Mouse (Mus musculus): Measurements from ENCODE around the gene Slc8b1. TPM values are rescaled to one million over a fixed set of nuclear protein-coding genes. Genes with fewer than 3 reads are reported as not detected.
"Not testable (repeated sequence)": the region's sequence is repeated elsewhere in the genome, so short reads cannot be mapped to it uniquely, and the experiment has no call there.

Slc8b1 gene
- polyA plus RNA-seq, 1 experiment from 2014 or later: 2.1 TPM

- H3K4me3 ChIP-seq: no peak overlapping the region
- no peak overlapping the region for H3K9ac ChIP-seq
- H3K36me3 ChIP-seq (ENCODE audit: poor library complexity, severe bottlenecking): peaks cover 35% of the 10 kb centered on the region
- WGBS: 97% methylated on average over 3 of the region's 3 CpGs
- H3K9me3 ChIP-seq (replicated peaks): no peaks in the 10 kb centered on the region
- peaks cover 7% of the 10 kb centered on the region for H3K4me1 ChIP-seq
- H3K27me3 ChIP-seq: no peaks in the 10 kb centered on the region
- H3K27ac ChIP-seq: no peak overlapping the region
- ATAC-seq: no peak
- no peak overlapping the region for H3K4me2 ChIP-seq
Observed at GRCm38 (mm10) chr5:120497071-120497470, 13.9 kb upstream of the Slc8b1 start.

GRCm38 (mm10) chr5:120499202-120499601 is 11.8 kb upstream of the Slc8b1 start:
- H3K4me3 ChIP-seq: no peak overlapping the region
- H3K27me3 ChIP-seq: no peaks in the 10 kb centered on the region
- peaks cover 16% of the 10 kb centered on the region for H3K4me1 ChIP-seq
- H3K9ac ChIP-seq: no peak overlapping the region
- H3K27ac ChIP-seq: no peak overlapping the region
- ATAC-seq: no peak
- H3K36me3 ChIP-seq (ENCODE audit: poor library complexity, severe bottlenecking): peaks cover 18% of the 10 kb centered on the region
- no peak overlapping the region for H3K4me2 ChIP-seq
- 85% methylated on average over 4 of the region's 4 CpGs for WGBS
- H3K9me3 ChIP-seq (replicated peaks): no peaks in the 10 kb centered on the region

DNA sequence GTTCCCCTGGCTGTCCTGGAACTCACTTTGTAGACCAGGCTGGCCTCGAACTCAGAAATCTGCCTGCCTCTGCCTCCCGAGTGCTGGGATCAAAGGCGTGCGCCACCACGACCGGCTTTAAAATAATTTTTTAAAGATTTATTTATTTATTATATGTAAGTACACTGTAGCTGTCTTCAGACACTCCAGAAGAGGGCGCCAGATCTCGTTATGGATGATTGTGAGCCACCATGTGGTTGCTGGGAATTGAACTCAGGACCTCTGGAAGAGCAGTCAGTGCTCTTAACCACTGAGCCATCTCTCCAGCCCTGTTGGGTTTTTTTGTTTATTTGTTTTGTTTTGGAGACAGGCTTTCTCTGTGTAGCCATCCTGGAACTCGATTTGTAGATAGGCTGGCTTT is 10.4 kb upstream of the Slc8b1 start:
- Histone ChIP-seq H3K36me3 (ENCODE audit: poor library complexity, severe bottlenecking) (peaks cover 16% of the 10 kb centered on the region), H3K4me1 (peaks cover 16% of the 10 kb centered on the region)
- H3K4me2 ChIP-seq; H3K4me3 ChIP-seq; H3K9me3 ChIP-seq (replicated peaks); H3K27me3 ChIP-seq; H3K9ac ChIP-seq; H3K27ac ChIP-seq; ATAC-seq: not testable (repeated sequence)
- WGBS: 88% methylated on average over 9 of the region's 9 CpGs

DNA sequence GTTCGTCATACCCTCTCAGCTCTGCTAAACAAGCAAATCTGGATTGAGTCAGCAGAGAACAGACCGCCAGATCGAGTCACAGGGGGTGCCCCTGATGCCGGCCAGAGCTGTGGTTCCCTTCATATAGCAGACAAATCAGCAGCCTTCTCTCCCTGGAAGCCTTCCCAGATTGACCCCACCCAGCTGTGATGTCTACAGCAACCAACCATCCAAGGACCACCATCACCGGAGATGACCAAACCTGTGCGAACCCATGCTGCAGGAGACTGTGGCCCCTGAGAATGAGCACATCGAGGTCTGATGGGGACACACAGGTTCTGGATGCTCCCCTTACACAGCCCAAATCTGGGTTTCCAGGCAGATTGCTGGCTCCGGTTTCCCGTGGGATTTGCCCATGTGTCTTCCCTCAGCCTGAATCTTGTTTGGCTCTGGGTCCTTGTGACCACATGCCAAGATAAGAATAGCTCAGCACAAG is 8.8 kb upstream of the Slc8b1 start:
- Histone ChIP-seq H3K9me3 (replicated peaks) (no peaks in the 10 kb centered on the region), H3K4me3 (peak overlapping the region; percentile 63), H3K4me1 (peaks cover 16% of the 10 kb centered on the region), H3K36me3 (ENCODE audit: poor library complexity, severe bottlenecking) (peaks cover 11% of the 10 kb centered on the region), H3K9ac (peak overlapping the region; percentile 81), H3K4me2 (peak overlapping the region; percentile 82), H3K27ac (no peak overlapping the region), H3K27me3 (no peaks in the 10 kb centered on the region)
- WGBS: 73% methylated on average over 9 of the region's 9 CpGs
- ATAC-seq: no peak

GRCm38 (mm10) chr5:120502675-120503143 is 8.3 kb upstream of the Slc8b1 start:
- H3K4me3 ChIP-seq: peak overlapping the region; percentile 63
- WGBS: 8% methylated on average over 12 of the region's 12 CpGs
- peaks cover 9% of the 10 kb centered on the region for H3K36me3 ChIP-seq (ENCODE audit: poor library complexity, severe bottlenecking)
- no peaks in the 10 kb centered on the region for H3K9me3 ChIP-seq (replicated peaks)
- H3K4me1 ChIP-seq: peaks cover 16% of the 10 kb centered on the region
- H3K4me2 ChIP-seq: peak overlapping the region; percentile 82
- ATAC-seq: 0 out of 2 replicates have a peak, but pooled peaks have one; percentile 11
- peak overlapping the region; percentile 81 for H3K9ac ChIP-seq
- no peak overlapping the region for H3K27ac ChIP-seq
- H3K27me3 ChIP-seq: no peaks in the 10 kb centered on the region

DNA sequence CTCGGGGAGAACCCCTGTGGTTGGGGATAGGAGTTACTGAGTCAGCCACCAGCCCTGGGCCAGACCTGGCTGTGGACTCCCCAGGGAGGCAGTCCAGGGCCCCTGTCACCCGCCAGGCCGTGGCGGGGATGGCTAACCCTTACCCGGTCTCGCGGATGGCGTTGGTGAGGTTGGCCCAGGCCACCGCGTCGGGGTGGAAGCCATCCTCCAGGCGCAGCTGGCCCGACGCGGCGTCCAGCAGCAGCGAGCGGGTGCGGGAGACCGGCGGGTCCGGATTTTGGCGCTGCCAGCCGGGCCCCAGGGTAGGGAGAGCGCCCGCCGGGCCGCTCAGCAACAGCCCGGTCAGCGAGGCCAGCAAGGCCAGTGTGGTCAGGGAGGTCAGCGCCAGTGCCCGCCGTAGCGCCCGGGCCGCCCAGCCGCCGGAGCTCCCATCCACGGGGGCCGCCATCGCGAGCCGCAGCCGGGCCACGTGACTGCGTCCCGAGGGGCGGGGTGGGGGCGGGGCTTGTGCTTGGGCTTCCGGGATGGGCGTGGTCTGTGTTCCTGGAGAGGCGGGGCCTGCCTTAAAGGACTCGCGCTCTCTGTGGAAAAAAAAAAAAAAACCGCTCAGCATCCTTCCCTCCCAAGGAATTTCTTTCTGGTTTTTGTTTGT is 7.7 kb upstream of the Slc8b1 start, which contains the start of gene Plbd2:
TSS of gene Plbd2 (minus strand) at position 482 of the 652 bp plus-strand sequence.
- peak within 1 kb of the TSS; percentile 63 for H3K4me3 ChIP-seq
- H3K9me3 ChIP-seq (replicated peaks): no peaks in the 10 kb centered on the region
- no peak within 1 kb of the TSS for H3K27ac ChIP-seq
- peak within 1 kb of the TSS; percentile 82 for H3K4me2 ChIP-seq
- H3K36me3 ChIP-seq (ENCODE audit: poor library complexity, severe bottlenecking): peaks cover 6% of the 10 kb centered on the region
- peaks cover 16% of the 10 kb centered on the region for H3K4me1 ChIP-seq
- peak within 1 kb of the TSS; percentile 81 for H3K9ac ChIP-seq
- WGBS: 0% methylated on average over 41 of the region's 55 CpGs
- no peaks in the 10 kb centered on the region for H3K27me3 ChIP-seq
- ATAC-seq: peak; percentile 82

- H3K27me3 ChIP-seq: no peaks in the 10 kb centered on the region
- H3K4me2 ChIP-seq: no peak overlapping the region
- no peaks in the 10 kb centered on the region for H3K36me3 ChIP-seq (ENCODE audit: poor library complexity, severe bottlenecking)
- no peaks in the 10 kb centered on the region for H3K9me3 ChIP-seq (replicated peaks)
- 21% methylated on average over 16 of the region's 16 CpGs for WGBS
- H3K4me1 ChIP-seq: peaks cover 20% of the 10 kb centered on the region
- H3K9ac ChIP-seq: no peak overlapping the region
- H3K4me3 ChIP-seq: no peak overlapping the region
- no peak overlapping the region for H3K27ac ChIP-seq
- no peak for ATAC-seq
Observed at GRCm38 (mm10) chr5:120505368-120505767, 5.6 kb upstream of the Slc8b1 start.

DNA sequence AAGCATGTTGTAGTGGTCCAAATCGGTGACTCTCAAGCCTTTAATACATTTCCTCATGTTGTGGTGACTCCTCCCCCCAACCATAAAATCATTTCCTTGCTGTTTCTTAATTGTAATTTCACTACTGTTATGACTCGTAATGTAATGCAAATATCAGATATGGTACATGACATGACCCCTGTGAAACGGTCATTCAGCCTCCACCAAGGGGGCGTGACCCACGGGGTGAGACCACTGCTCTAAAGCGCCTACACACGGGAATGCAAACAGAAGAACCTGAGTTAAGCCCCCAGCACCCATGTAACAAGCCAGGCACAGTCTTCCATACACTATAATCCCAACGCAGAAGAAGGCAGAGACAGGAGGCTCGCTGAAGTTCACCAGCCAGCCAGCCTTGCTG is 5.2 kb upstream of the Slc8b1 start:
- Histone ChIP-seq H3K4me3 (no peak overlapping the region), H3K27me3 (no peaks in the 10 kb centered on the region), H3K27ac (no peak overlapping the region), H3K36me3 (ENCODE audit: poor library complexity, severe bottlenecking) (no peaks in the 10 kb centered on the region), H3K9me3 (replicated peaks) (no peaks in the 10 kb centered on the region), H3K4me1 (peaks cover 24% of the 10 kb centered on the region), H3K9ac (no peak overlapping the region), H3K4me2 (no peak overlapping the region)
- 74% methylated on average over 9 of the region's 9 CpGs for WGBS
- ATAC-seq: no peak

GRCm38 (mm10) chr5:120506490-120506889 is 4.5 kb upstream of the Slc8b1 start:
- H3K27ac ChIP-seq: no peak overlapping the region
- H3K27me3 ChIP-seq: peaks cover 5% of the 10 kb centered on the region; the same call in 1 of the 2 replicates

GRCm38 (mm10) chr5:120507311-120507710 is 3.7 kb upstream of the Slc8b1 start:
- whole genome bisulfite sequencing: 57% methylated on average over 4 of the region's 4 CpGs
- no peaks in the 10 kb centered on the region for H3K36me3 ChIP-seq (ENCODE audit: poor library complexity, severe bottlenecking)
- H3K27ac ChIP-seq: no peak overlapping the region
- no peak overlapping the region for H3K4me2 ChIP-seq
- no peak overlapping the region for H3K4me3 ChIP-seq
- peaks cover 24% of the 10 kb centered on the region for H3K4me1 ChIP-seq
- H3K9ac ChIP-seq: no peak overlapping the region
- no peak for ATAC-seq
- H3K27me3 ChIP-seq: peaks cover 12% of the 10 kb centered on the region; the same call in 1 of the 2 replicates
- no peaks in the 10 kb centered on the region for H3K9me3 ChIP-seq (replicated peaks)

More at GRCm38 (mm10) chr5:120506490-120506889, 4.5 kb upstream of the Slc8b1 start:
- Histone ChIP-seq H3K4me2 (no peak overlapping the region), H3K9ac (no peak overlapping the region), H3K4me1 (peaks cover 31% of the 10 kb centered on the region), H3K4me3 (no peak overlapping the region), H3K9me3 (replicated peaks) (no peaks in the 10 kb centered on the region), H3K36me3 (ENCODE audit: poor library complexity, severe bottlenecking) (no peaks in the 10 kb centered on the region)
- ATAC-seq: no peak
- 55% methylated on average over 9 of the region's 9 CpGs for WGBS

DNA sequence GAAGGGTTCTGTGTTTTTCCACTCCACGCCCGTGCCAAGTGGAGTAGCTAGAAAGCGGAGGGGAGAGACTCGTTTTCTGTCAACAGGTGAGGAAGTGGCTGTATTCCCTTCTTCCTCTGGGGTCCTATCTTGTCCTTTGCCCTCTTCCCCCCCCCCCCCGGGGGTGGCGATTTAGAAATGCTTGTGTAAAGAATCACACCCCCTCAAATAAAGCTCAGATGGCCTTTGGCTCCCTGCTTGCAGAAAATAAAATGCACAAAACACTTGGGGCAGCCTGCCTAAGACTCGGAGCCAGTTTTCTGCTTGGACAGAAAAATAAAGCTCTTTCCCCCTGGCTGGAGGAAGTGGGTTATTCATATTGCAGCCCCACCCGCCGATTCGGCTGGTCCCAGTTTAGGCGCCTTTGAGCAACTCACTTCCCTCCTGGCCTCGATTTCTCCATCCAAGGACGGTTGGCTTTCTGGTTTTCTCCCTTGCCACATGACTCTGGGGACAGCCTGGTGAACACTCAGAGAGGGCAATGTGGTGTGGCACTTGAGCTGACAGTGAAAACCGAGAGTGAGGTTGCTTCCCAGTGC is 764 bp downstream of the Slc8b1 start:
- Histone ChIP-seq H3K4me2 (peak overlapping the region; percentile 65), H3K27me3 (peaks cover 12% of the 10 kb centered on the region; the same call in 1 of the 2 replicates), H3K27ac (no peak overlapping the region), H3K9ac (no peak overlapping the region), H3K9me3 (replicated peaks) (no peaks in the 10 kb centered on the region), H3K4me3 (peak overlapping the region; percentile 43), H3K4me1 (peaks cover 33% of the 10 kb centered on the region), H3K36me3 (ENCODE audit: poor library complexity, severe bottlenecking) (no peaks in the 10 kb centered on the region)
- ATAC-seq: no peak
- WGBS: 40% methylated on average over 13 of the region's 14 CpGs

- Histone ChIP-seq H3K27me3 (peaks cover 12% of the 10 kb centered on the region; the same call in 1 of the 2 replicates), H3K36me3 (ENCODE audit: poor library complexity, severe bottlenecking) (no peaks in the 10 kb centered on the region), H3K4me2 (no peak overlapping the region), H3K9me3 (replicated peaks) (no peaks in the 10 kb centered on the region), H3K27ac (no peak overlapping the region), H3K4me1 (peaks cover 33% of the 10 kb centered on the region), H3K4me3 (no peak overlapping the region), H3K9ac (no peak overlapping the region)
- ATAC-seq: no peak
- 38% methylated on average over 15 of the region's 15 CpGs for WGBS
Observed at GRCm38 (mm10) chr5:120512911-120513555, 2.1 kb downstream of the Slc8b1 start.
